Mouse (Mus musculus): ENCODE results near the gene Il10. TPM values are rescaled to one million over a fixed set of nuclear protein-coding genes. Genes with fewer than 3 reads are reported as not detected.

Il10 gene
- 0.15 TPM in 1 of 2 replicates, not detected in the other for total RNA-seq (2014; rRNA removed)
- polyA plus RNA-seq (2015; fragmentation: Nextera tagmentation; extraction: Ambion mirVana) = not detected in 2 replicates

- no peaks in the 10 kb centered on the region for H3K9me3 ChIP-seq (ENCODE audit: low read length)
- H3K9ac ChIP-seq = no peak within 1 kb of the TSS
- no peak for TF ChIP-seq CTCF (IDR thresholded peaks at IDR 0.05; ENCODE audit: low read depth)
- no peak for DNase-seq
- ATAC-seq = no peak
- no peak within 1 kb of the TSS for H3K27ac ChIP-seq (ENCODE audit: low read depth, low read length)
- 74% methylated on average over 8 of the region's 8 CpGs for WGBS
- H3K4me1 ChIP-seq (ENCODE audit: insufficient read depth) = no peaks in the 10 kb centered on the region
- no peak within 1 kb of the TSS for H3K4me2 ChIP-seq (ENCODE audit: low read depth)
- no peaks in the 10 kb centered on the region for H3K36me3 ChIP-seq (ENCODE audit: insufficient read depth)
- H3K4me3 ChIP-seq (ENCODE audit: low read depth, low read length) = no peak within 1 kb of the TSS
- no peaks in the 10 kb centered on the region for H3K27me3 ChIP-seq (ENCODE audit: insufficient read depth, low read length)
Measured at GRCm38 (mm10) chr1:131019492-131020098, at the start of gene Il10. TSS of gene Il10 (plus strand) at chr1:131019845.

GRCm38 (mm10) chr1:130979455-130979854 is 40.2 kb upstream of the Il10 start:
- Histone ChIP-seq H3K4me1 (ENCODE audit: insufficient read depth) (no peaks in the 10 kb centered on the region), H3K4me3 (ENCODE audit: low read depth, low read length) (no peak overlapping the region), H3K27ac (ENCODE audit: low read depth, low read length) (no peak overlapping the region), H3K9ac (no peak overlapping the region), H3K27me3 (ENCODE audit: insufficient read depth, low read length) (no peaks in the 10 kb centered on the region), H3K36me3 (ENCODE audit: insufficient read depth) (no peaks in the 10 kb centered on the region), H3K4me2 (ENCODE audit: low read depth) (no peak overlapping the region), H3K9me3 (ENCODE audit: low read length) (no peaks in the 10 kb centered on the region)
- WGBS = 77% methylated on average over 1 of the region's 1 CpGs
- peak; percentile 74 for TF ChIP-seq CTCF (IDR thresholded peaks at IDR 0.05; ENCODE audit: low read depth)
- ATAC-seq = no peak
- peak; percentile 48 for DNase-seq

GRCm38 (mm10) chr1:130984441-130984840 is 35.2 kb upstream of the Il10 start:
- 57% methylated on average over 7 of the region's 7 CpGs for WGBS
- DNase-seq (no peak), ATAC-seq (no peak)
- Histone ChIP-seq H3K27ac (ENCODE audit: low read depth, low read length) (no peak overlapping the region), H3K9ac (no peak overlapping the region), H3K27me3 (ENCODE audit: insufficient read depth, low read length) (no peaks in the 10 kb centered on the region), H3K4me3 (ENCODE audit: low read depth, low read length) (no peak overlapping the region), H3K4me1 (ENCODE audit: insufficient read depth) (no peaks in the 10 kb centered on the region), H3K36me3 (ENCODE audit: insufficient read depth) (no peaks in the 10 kb centered on the region), H3K9me3 (ENCODE audit: low read length) (no peaks in the 10 kb centered on the region), H3K4me2 (ENCODE audit: low read depth) (no peak overlapping the region)
- TF ChIP-seq CTCF (IDR thresholded peaks at IDR 0.05; ENCODE audit: low read depth) = 0 out of 2 replicates have a peak, but pooled peaks have one; percentile 4

- Histone ChIP-seq H3K9ac (no peak overlapping the region), H3K27ac (ENCODE audit: low read depth, low read length) (no peak overlapping the region), H3K4me2 (ENCODE audit: low read depth) (no peak overlapping the region), H3K36me3 (ENCODE audit: insufficient read depth) (no peaks in the 10 kb centered on the region), H3K4me1 (ENCODE audit: insufficient read depth) (no peaks in the 10 kb centered on the region), H3K4me3 (ENCODE audit: low read depth, low read length) (no peak overlapping the region), H3K27me3 (ENCODE audit: insufficient read depth, low read length) (no peaks in the 10 kb centered on the region), H3K9me3 (ENCODE audit: low read length) (no peaks in the 10 kb centered on the region)
- 94% methylated on average over 5 of the region's 5 CpGs for WGBS
- ATAC-seq = no peak; the same call in 1 of the 2 replicates
- no peak for TF ChIP-seq CTCF (IDR thresholded peaks at IDR 0.05; ENCODE audit: low read depth)
- no peak for DNase-seq
Measured at GRCm38 (mm10) chr1:130987001-130987400, 32.6 kb upstream of the Il10 start.

GRCm38 (mm10) chr1:130987418-130987817 is 32.2 kb upstream of the Il10 start:
- no peak for ATAC-seq
- H3K27me3 ChIP-seq (ENCODE audit: insufficient read depth, low read length) = no peaks in the 10 kb centered on the region
- no peak overlapping the region for H3K4me2 ChIP-seq (ENCODE audit: low read depth)
- no peak overlapping the region for H3K4me3 ChIP-seq (ENCODE audit: low read depth, low read length)
- no peak for TF ChIP-seq CTCF (IDR thresholded peaks at IDR 0.05; ENCODE audit: low read depth)
- no peaks in the 10 kb centered on the region for H3K4me1 ChIP-seq (ENCODE audit: insufficient read depth)
- no peaks in the 10 kb centered on the region for H3K36me3 ChIP-seq (ENCODE audit: insufficient read depth)
- no peaks in the 10 kb centered on the region for H3K9me3 ChIP-seq (ENCODE audit: low read length)
- no peak overlapping the region for H3K27ac ChIP-seq (ENCODE audit: low read depth, low read length)
- DNase-seq = no peak
- H3K9ac ChIP-seq = no peak overlapping the region

GRCm38 (mm10) chr1:130989331-130989730 is 30.3 kb upstream of the Il10 start:
- H3K27ac ChIP-seq (ENCODE audit: low read depth, low read length) = no peak overlapping the region
- H3K9me3 ChIP-seq (ENCODE audit: low read length) = no peaks in the 10 kb centered on the region
- TF ChIP-seq CTCF (IDR thresholded peaks at IDR 0.05; ENCODE audit: low read depth) = no peak
- DNase-seq = no peak
- no peaks in the 10 kb centered on the region for H3K36me3 ChIP-seq (ENCODE audit: insufficient read depth)
- no peaks in the 10 kb centered on the region for H3K4me1 ChIP-seq (ENCODE audit: insufficient read depth)
- no peak overlapping the region for H3K4me2 ChIP-seq (ENCODE audit: low read depth)
- no peaks in the 10 kb centered on the region for H3K27me3 ChIP-seq (ENCODE audit: insufficient read depth, low read length)
- no peak overlapping the region for H3K4me3 ChIP-seq (ENCODE audit: low read depth, low read length)
- no peak overlapping the region for H3K9ac ChIP-seq
- no peak for ATAC-seq
- WGBS = 92% methylated on average over 3 of the region's 3 CpGs

- H3K27me3 ChIP-seq (ENCODE audit: insufficient read depth, low read length) = no peaks in the 10 kb centered on the region
- H3K36me3 ChIP-seq (ENCODE audit: insufficient read depth) = no peaks in the 10 kb centered on the region
- no peak overlapping the region for H3K4me2 ChIP-seq (ENCODE audit: low read depth)
- H3K9ac ChIP-seq = no peak overlapping the region
- no peak overlapping the region for H3K4me3 ChIP-seq (ENCODE audit: low read depth, low read length)
- no peaks in the 10 kb centered on the region for H3K9me3 ChIP-seq (ENCODE audit: low read length)
- H3K27ac ChIP-seq (ENCODE audit: low read depth, low read length) = no peak overlapping the region
- H3K4me1 ChIP-seq (ENCODE audit: insufficient read depth) = no peaks in the 10 kb centered on the region
- ATAC-seq (no peak), DNase-seq (no peak)
- 98% methylated on average over 1 of the region's 1 CpGs for WGBS
- TF ChIP-seq CTCF (IDR thresholded peaks at IDR 0.05; ENCODE audit: low read depth) = no peak
Measured at GRCm38 (mm10) chr1:130990448-130990847, 29.2 kb upstream of the Il10 start.

All from forebrain, postnatal 0 days (tissue).